Mouse (Mus musculus): Measurements from ENCODE around the gene Guk1. TPM values are rescaled to one million over a fixed set of nuclear protein-coding genes. Genes with fewer than 3 reads are reported as not detected.
A peak's percentile ranks its signal among the peaks of the same experiment; 100 is the strongest.

Guk1 gene
- polyA plus RNA-seq, 1 experiment from 2014 or later = 140 TPM

DNA sequence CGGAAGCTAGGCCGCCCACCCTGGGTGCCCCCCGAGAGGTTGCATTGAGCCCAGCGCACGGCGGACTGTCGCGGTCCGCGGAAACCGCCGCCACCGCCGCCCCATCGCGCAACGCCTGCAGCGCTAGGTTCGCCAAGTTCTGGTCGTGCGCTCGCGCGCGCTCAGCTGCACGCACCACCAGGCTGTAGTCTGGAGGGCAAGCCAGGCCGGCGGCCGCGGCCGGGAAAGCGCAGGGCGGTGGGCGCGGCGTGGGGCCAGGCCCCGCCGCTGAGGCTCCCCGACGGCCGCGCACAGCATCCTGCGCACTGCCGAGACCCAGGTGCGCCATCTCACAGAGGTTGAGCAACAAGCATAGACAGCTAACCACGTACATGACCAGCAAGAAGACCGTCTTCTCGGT lies 15.5 kb downstream of the Guk1 start:
- H3K27me3 ChIP-seq (ENCODE audit: insufficient read depth, low read length) = peaks cover 49% of the 10 kb centered on the region
- no peak for TF ChIP-seq CTCF (IDR thresholded peaks at IDR 0.05; ENCODE audit: low read depth)
- H3K9me3 ChIP-seq (ENCODE audit: low read depth, low read length) = no peaks in the 10 kb centered on the region
- WGBS = 3% methylated on average over 48 of the region's 48 CpGs
- DNase-seq = peak; percentile 34
- no peaks in the 10 kb centered on the region for H3K36me3 ChIP-seq (ENCODE audit: insufficient read depth)
- ATAC-seq (ENCODE audit: insufficient read depth) = no peak
- H3K27ac ChIP-seq (ENCODE audit: low read depth) = no peak overlapping the region
- H3K4me3 ChIP-seq (ENCODE audit: low read depth, low read length) = peak overlapping the region; percentile 25
- no peak overlapping the region for H3K9ac ChIP-seq
- peak overlapping the region; percentile 43; the same call in 1 of the 2 replicates for H3K4me2 ChIP-seq
- H3K4me1 ChIP-seq (ENCODE audit: insufficient read depth) = no peaks in the 10 kb centered on the region

DNA sequence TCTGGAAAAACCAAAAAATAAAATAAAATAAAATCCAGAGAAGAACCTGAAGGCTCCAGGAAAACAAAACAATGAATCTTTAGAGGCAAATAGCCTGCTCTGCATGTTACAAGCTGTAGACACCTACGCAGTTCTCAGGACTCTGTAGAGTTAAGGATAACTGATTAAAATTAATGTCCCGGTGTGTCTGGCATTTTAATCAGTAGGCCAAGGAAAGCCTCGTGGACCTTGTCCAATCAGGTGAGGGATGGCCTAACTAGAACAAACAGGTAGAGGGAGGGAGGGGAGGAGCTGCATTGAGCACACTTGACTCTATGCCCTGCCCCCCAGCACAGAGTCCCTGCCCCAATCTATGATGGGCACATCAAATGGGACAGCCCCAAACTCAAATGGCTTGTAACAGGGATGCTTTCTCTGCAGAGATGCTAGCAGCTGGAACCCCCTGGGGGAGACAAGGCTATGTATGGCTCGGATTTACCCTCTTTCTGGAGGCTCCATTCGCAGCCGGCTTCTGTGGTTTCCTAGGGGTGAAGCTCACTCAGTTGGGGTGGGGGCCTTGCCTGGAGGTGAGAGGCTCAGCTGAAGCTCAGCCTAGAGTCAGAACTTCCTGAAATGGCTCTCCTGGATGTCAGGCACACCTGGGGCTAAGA lies 17.7 kb downstream of the Guk1 start:
- Histone ChIP-seq H3K4me3 (ENCODE audit: low read depth, low read length) (no peak overlapping the region), H3K27ac (ENCODE audit: low read depth) (no peak overlapping the region), H3K4me1 (ENCODE audit: insufficient read depth) (no peaks in the 10 kb centered on the region), H3K9ac (no peak overlapping the region), H3K36me3 (ENCODE audit: insufficient read depth) (no peaks in the 10 kb centered on the region), H3K4me2 (no peak overlapping the region), H3K9me3 (ENCODE audit: low read depth, low read length) (no peaks in the 10 kb centered on the region), H3K27me3 (ENCODE audit: insufficient read depth, low read length) (peaks cover 49% of the 10 kb centered on the region)
- no peak for TF ChIP-seq CTCF (IDR thresholded peaks at IDR 0.05; ENCODE audit: low read depth)
- no peak for ATAC-seq (ENCODE audit: insufficient read depth)
- no peak for DNase-seq
- 53% methylated on average over 6 of the region's 6 CpGs for WGBS

DNA sequence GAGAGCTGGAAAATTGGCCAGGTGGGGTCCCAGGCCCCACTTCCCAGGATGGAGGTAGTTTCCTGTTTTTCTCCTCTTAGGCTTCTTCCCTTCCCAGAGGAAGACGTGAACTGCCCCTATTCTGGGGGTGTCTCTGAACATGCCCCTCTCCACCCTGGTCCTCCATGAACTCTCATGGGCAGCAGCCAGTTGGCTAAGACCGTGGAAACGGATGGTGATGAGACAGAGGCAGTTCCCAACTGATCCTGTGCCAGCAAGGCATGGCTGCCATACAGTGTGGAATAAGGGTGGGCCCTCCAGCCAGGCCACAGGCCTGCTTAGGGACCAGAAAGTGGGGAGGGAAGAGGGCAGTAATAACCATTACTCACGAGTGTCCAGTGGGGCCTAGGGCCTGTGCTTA lies 21.5 kb downstream of the Guk1 start:
- no peak for DNase-seq
- TF ChIP-seq CTCF (IDR thresholded peaks at IDR 0.05; ENCODE audit: low read depth) = no peak
- Histone ChIP-seq H3K27ac (ENCODE audit: low read depth) (no peak overlapping the region), H3K9ac (no peak overlapping the region), H3K9me3 (ENCODE audit: low read depth, low read length) (no peaks in the 10 kb centered on the region), H3K36me3 (ENCODE audit: insufficient read depth) (no peaks in the 10 kb centered on the region), H3K4me3 (ENCODE audit: low read depth, low read length) (no peak overlapping the region), H3K4me2 (no peak overlapping the region), H3K27me3 (ENCODE audit: insufficient read depth, low read length) (peaks cover 15% of the 10 kb centered on the region), H3K4me1 (ENCODE audit: insufficient read depth) (no peaks in the 10 kb centered on the region)
- ATAC-seq (ENCODE audit: insufficient read depth) = no peak
- WGBS = 65% methylated on average over 4 of the region's 4 CpGs

DNA sequence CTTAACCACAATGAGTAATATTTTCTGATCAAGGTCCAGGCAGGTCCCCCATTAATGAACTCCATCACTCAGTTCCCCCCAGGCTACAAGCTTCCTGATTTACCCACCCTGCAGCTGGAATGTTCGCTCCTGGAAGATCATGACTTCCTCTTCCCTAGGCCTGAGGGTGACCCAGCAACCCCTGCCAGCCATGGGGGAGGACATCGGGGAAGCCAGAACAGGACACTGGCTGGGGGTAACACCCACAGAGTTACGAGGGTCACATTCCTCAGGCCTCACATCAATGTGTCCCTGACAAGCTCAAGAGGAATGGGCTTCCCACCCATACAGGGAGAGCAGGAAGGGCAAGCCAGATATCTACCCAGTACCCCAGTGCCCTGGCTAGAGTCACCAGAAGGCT lies 22.2 kb downstream of the Guk1 start:
- no peak overlapping the region for H3K9ac ChIP-seq
- DNase-seq (no peak), ATAC-seq (ENCODE audit: insufficient read depth) (no peak)
- H3K36me3 ChIP-seq (ENCODE audit: insufficient read depth) = no peaks in the 10 kb centered on the region
- no peaks in the 10 kb centered on the region for H3K4me1 ChIP-seq (ENCODE audit: insufficient read depth)
- no peak overlapping the region for H3K4me2 ChIP-seq
- H3K9me3 ChIP-seq (ENCODE audit: low read depth, low read length) = no peaks in the 10 kb centered on the region
- no peak overlapping the region for H3K4me3 ChIP-seq (ENCODE audit: low read depth, low read length)
- H3K27me3 ChIP-seq (ENCODE audit: insufficient read depth, low read length) = peaks cover 8% of the 10 kb centered on the region
- 29% methylated on average over 3 of the region's 3 CpGs for WGBS
- H3K27ac ChIP-seq (ENCODE audit: low read depth) = no peak overlapping the region
- no peak for TF ChIP-seq CTCF (IDR thresholded peaks at IDR 0.05; ENCODE audit: low read depth)

DNA sequence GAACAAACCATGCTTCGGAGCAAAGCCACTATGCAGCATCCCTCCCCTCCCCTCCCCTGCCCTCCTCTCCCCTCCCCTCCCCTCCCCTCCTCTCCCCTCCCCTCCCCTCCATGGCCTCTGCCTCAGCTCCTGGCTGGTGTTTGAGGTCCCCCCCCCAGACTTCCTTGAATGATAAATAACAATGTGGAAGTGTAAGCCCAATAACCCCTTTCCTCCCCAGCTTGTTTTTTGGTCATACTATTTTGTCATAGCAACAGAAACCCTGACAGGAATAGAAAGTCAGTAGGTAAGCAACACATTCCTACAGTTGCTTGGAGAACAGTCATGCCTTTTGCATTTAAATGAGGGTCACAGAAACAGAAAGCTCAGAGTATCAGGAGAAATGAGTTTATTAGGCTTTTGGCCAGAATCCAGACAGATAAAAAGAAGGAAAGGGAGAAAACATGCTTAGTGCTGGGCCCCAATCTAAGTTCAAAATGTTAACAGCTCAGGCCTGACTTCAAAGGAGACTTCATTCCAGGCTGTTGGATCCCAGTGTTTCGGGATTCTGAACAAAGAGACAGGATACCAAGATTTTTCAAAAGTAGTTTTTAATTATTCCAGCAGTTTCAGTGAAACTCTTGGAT lies 26.3 kb downstream of the Guk1 start:
- H3K9ac ChIP-seq = no peak overlapping the region
- DNase-seq (peak; percentile 53), ATAC-seq (ENCODE audit: insufficient read depth) (no peak)
- H3K4me3 ChIP-seq (ENCODE audit: low read depth, low read length) = no peak overlapping the region
- peaks cover 5% of the 10 kb centered on the region for H3K4me1 ChIP-seq (ENCODE audit: insufficient read depth)
- H3K36me3 ChIP-seq (ENCODE audit: insufficient read depth) = no peaks in the 10 kb centered on the region
- 38% methylated on average over 2 of the region's 2 CpGs for WGBS
- H3K27ac ChIP-seq (ENCODE audit: low read depth) = 0 out of 2 replicates have a peak overlapping the region, but pooled peaks have one; percentile 27
- no peak for TF ChIP-seq CTCF (IDR thresholded peaks at IDR 0.05; ENCODE audit: low read depth)
- H3K9me3 ChIP-seq (ENCODE audit: low read depth, low read length) = no peaks in the 10 kb centered on the region
- no peaks in the 10 kb centered on the region for H3K27me3 ChIP-seq (ENCODE audit: insufficient read depth, low read length)
- no peak overlapping the region for H3K4me2 ChIP-seq

DNA sequence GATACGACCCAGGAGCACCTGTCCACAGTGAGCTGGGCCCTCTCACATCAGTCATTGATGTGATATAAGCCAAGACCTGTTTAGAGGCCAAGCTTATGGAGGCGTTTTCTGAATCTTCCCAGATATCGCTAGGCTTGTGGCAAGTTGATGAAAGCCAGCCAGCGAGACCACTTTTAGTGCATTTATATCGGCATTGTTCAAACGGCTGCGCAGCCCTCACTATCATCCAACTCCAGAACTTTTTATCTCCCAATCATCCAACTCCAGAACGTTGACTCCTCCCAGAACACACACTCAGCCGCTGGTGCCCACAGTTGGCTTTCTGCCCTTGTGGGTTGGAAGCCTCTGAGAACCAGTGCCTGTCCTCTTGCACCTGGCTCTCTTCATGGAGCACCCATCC lies 27.6 kb downstream of the Guk1 start:
- Histone ChIP-seq H3K36me3 (ENCODE audit: insufficient read depth) (no peaks in the 10 kb centered on the region), H3K27me3 (ENCODE audit: insufficient read depth, low read length) (no peaks in the 10 kb centered on the region), H3K4me1 (ENCODE audit: insufficient read depth) (peaks cover 5% of the 10 kb centered on the region), H3K4me3 (ENCODE audit: low read depth, low read length) (peak overlapping the region; percentile 70), H3K27ac (ENCODE audit: low read depth) (peak overlapping the region; percentile 100), H3K9me3 (ENCODE audit: low read depth, low read length) (no peaks in the 10 kb centered on the region), H3K4me2 (peak overlapping the region; percentile 69), H3K9ac (peak overlapping the region; percentile 92)
- WGBS = 73% methylated on average over 9 of the region's 9 CpGs
- no peak for ATAC-seq (ENCODE audit: insufficient read depth)
- DNase-seq = no peak
- no peak for TF ChIP-seq CTCF (IDR thresholded peaks at IDR 0.05; ENCODE audit: low read depth)

Measured in lung, embryonic 14.5 days (tissue).